Mouse (Mus musculus) liver, adult 2 months (tissue): ENCODE measurements around the gene Tmem39b. TPM values are rescaled to one million over a fixed set of nuclear protein-coding genes. Genes with fewer than 3 reads are reported as not detected.
A peak's percentile ranks its signal among the peaks of the same experiment; 100 is the strongest.

Experiments used
- DNase-seq: peaks from one replicate; pipeline ENCODE4 v3.0.0-alpha.2; 2011; ENCODE audit warnings: low read depth, low spot score; ENCODE audit errors: extremely low read depth
- H3K27ac ChIP-seq: fragments of 200-500 bp; replicated peaks from 2 replicates; pipeline ENCODE4 v1.5.1; 2012; ENCODE audit warnings: low read depth, mild to moderate bottlenecking, control low read depth, inconsistent platforms, low read length; ENCODE audit not compliant: insufficient read depth
- H3K27me3 ChIP-seq: fragments of 200-500 bp; 2 replicates; pipeline ENCODE4 v1.6.1; 2012; ENCODE audit warnings: mild to moderate bottlenecking, moderate library complexity, low read length, inconsistent platforms; ENCODE audit not compliant: control insufficient read depth, insufficient read depth
- H3K36me3 ChIP-seq: fragments of 200-500 bp; 2 replicates; pipeline ENCODE4 v1.6.1; 2012; ENCODE audit warnings: low read length, inconsistent platforms; ENCODE audit not compliant: control insufficient read depth, insufficient read depth
- H3K4me1 ChIP-seq: fragments of 200-500 bp; 2 replicates; pipeline ENCODE4 v1.6.1; 2011; ENCODE audit warnings: low read length; ENCODE audit not compliant: control insufficient read depth, insufficient read depth
- H3K4me3 ChIP-seq: fragments of 200-500 bp; 2 replicates; pipeline ENCODE4 v1.5.1; 2011; ENCODE audit warnings: low read depth, mild to moderate bottlenecking, control low read depth, low read length, moderate library complexity; ENCODE audit not compliant: insufficient read depth
- H3K79me2 ChIP-seq: fragments of 200-500 bp; 2 replicates; pipeline ENCODE4 v1.6.1; 2012; ENCODE audit warnings: inconsistent platforms, mild to moderate bottlenecking, low read length, moderate library complexity; ENCODE audit not compliant: control insufficient read depth, insufficient read depth
- H3K9ac ChIP-seq: fragments of 200-500 bp; 2 replicates; pipeline ENCODE4 v1.6.1; 2012; ENCODE audit warnings: low read depth, mild to moderate bottlenecking, control low read depth, inconsistent platforms, low read length
- CTCF ChIP-seq: fragments of 200-500 bp; IDR thresholded peaks from 2 replicates; pipeline ENCODE4 v1.5.1; 2011; ENCODE audit warnings: low read depth, low read length, control low read depth
- POLR2A ChIP-seq: fragments of 200-500 bp; IDR thresholded peaks from 2 replicates; pipeline ENCODE4 v1.6.1; 2011; ENCODE audit warnings: low read length, control low read depth; ENCODE audit not compliant: insufficient read depth; ENCODE audit errors: extremely low read depth
- WGBS: fragments of 180-500 bp; shearing (Covaris S2); methylation state at CpG from one replicate; pipeline ENCODE4 v1.1.7; 2018; 5-methylcytosine and 5-hydroxymethylcytosine counted together
- polyA plus RNA-seq: library from polyadenylated mRNA; depleted of rRNA; stranded (reverse); fragments of >200 nt; gene quantifications from 2 replicates; pipeline ENCODE4 v1.2.3, GENCODE M21; 2012
- total RNA-seq: library from RNA; depleted of rRNA; stranded (reverse); fragments of >200 nt; gene quantifications from 2 replicates; pipeline ENCODE4 v1.2.3, GENCODE M21; 2014

Tmem39b gene
- total and polyA plus RNA-seq, 2 experiments: 1.5 to 15.6 TPM

DNA sequence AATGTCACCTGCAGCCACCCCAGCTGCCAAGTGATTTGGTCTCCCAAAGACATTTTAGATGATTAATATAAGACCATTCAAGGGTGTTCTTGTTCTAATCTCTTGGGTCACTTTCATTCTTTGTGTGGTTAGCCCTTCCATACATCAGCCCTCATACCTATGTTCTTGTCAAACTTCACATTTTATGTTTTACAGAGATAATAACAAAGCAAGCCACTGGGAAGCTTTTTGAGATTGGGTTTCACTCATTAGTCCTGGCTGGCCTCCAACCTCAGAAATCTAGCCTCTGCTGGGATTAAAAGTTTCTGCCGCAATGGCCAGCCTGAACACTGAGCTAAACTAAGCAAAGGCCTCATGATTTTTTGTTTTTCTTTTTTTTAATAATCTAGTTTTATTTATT, 3.6 kb upstream of the Tmem39b start:
- Histone ChIP-seq H3K27me3 (no peaks in the 10 kb centered on the region), H3K9ac (no peak overlapping the region), H3K27ac (no peak overlapping the region), H3K36me3 (peaks cover 2% of the 10 kb centered on the region; the same call in 1 of the 2 replicates), H3K4me1 (no peaks in the 10 kb centered on the region; the same call in 1 of the 2 replicates), H3K4me3 (no peak overlapping the region), H3K79me2 (no peaks in the 10 kb centered on the region)
- no peak for DNase-seq
- TF ChIP-seq CTCF: no peak
- no peak for TF ChIP-seq POLR2A
- 75% methylated on average over 1 of the region's 1 CpGs for WGBS

DNA sequence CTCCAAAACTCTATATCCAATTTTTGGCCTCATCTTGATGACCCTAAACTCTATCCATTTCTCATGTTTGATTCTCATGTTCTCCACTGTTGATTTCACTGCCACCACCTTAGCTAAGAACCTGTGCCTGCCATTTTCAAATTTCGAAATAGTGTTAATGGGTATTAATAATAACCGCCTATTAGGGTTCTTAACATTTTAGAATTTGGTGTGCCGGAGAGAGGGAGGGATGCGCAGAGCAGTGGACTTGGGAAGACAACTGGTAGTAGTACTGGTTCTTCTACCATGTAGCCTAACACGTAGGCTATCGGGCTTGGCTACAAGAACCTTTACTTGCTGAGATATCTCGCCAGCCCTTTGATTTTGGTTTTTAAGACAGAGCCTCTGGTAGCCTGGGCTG, 553 bp upstream of the Tmem39b start:
- H3K27ac ChIP-seq: no peak overlapping the region

DNA sequence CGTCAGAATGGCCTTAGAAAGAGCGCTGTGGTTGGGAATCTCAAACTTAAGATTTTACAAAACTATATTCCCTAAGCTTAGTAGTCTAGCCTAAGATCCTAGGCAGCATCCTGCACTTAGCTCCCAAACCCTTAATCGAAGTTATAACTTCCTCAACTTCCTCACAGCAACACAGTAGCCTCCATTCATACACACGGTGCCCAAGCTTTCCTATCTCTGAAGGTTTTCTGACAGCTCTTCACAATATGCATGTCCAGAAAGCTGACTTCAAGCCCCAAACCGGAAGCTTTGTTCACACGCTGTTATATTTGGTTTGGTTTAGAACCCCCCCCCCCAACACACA, 852 bp downstream of the Tmem39b start:
- H3K4me3 ChIP-seq: peak overlapping the region; percentile 98; the same call in 1 of the 2 replicates
- no peak overlapping the region for H3K27ac ChIP-seq
- no peaks in the 10 kb centered on the region for H3K27me3 ChIP-seq
- no peaks in the 10 kb centered on the region; the same call in 1 of the 2 replicates for H3K4me1 ChIP-seq
- peak overlapping the region; percentile 96; the same call in 1 of the 2 replicates for H3K9ac ChIP-seq
- no peaks in the 10 kb centered on the region for H3K79me2 ChIP-seq
- peaks cover 2% of the 10 kb centered on the region; the same call in 1 of the 2 replicates for H3K36me3 ChIP-seq
- no peak for DNase-seq
- TF ChIP-seq CTCF (no peak), POLR2A (no peak)
- 27% methylated on average over 6 of the region's 6 CpGs for WGBS

More for the DNA sequence above, 553 bp upstream of the Tmem39b start:
- 78% methylated on average over 7 of the region's 7 CpGs for WGBS
- Histone ChIP-seq H3K9ac (no peak overlapping the region), H3K4me3 (no peak overlapping the region), H3K27me3 (no peaks in the 10 kb centered on the region), H3K36me3 (no peaks in the 10 kb centered on the region; the same call in 1 of the 2 replicates), H3K79me2 (no peaks in the 10 kb centered on the region), H3K4me1 (no peaks in the 10 kb centered on the region; the same call in 1 of the 2 replicates)
- no peak for TF ChIP-seq CTCF
- no peak for TF ChIP-seq POLR2A
- DNase-seq: no peak

DNA sequence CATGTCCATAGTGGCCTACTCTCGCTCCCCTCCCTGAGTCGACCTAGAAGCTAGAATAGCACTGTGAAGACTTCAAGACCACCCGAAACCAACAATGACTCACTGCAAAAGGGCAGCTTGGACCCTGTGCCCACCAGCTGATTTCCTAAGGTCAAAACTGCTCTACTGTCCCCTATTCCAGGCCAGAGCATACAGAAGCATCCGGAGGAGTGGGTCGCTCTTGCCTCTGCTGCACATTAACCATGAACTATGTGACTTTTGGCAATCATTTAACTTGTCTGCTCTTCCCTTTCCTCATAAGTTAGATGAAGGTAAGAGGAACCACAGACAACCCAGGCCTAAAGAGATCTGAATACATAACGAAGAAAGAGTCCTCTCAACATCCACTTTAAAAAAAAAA, 12.1 kb downstream of the Tmem39b start:
- peaks cover 17% of the 10 kb centered on the region for H3K36me3 ChIP-seq
- H3K79me2 ChIP-seq: no peaks in the 10 kb centered on the region
- no peak for DNase-seq
- H3K27me3 ChIP-seq: no peaks in the 10 kb centered on the region
- WGBS: 92% methylated on average over 6 of the region's 6 CpGs
- H3K27ac ChIP-seq: no peak overlapping the region
- no peak overlapping the region for H3K4me3 ChIP-seq
- no peaks in the 10 kb centered on the region for H3K4me1 ChIP-seq
- TF ChIP-seq CTCF (no peak), POLR2A (no peak)
- H3K9ac ChIP-seq: no peak overlapping the region

DNA sequence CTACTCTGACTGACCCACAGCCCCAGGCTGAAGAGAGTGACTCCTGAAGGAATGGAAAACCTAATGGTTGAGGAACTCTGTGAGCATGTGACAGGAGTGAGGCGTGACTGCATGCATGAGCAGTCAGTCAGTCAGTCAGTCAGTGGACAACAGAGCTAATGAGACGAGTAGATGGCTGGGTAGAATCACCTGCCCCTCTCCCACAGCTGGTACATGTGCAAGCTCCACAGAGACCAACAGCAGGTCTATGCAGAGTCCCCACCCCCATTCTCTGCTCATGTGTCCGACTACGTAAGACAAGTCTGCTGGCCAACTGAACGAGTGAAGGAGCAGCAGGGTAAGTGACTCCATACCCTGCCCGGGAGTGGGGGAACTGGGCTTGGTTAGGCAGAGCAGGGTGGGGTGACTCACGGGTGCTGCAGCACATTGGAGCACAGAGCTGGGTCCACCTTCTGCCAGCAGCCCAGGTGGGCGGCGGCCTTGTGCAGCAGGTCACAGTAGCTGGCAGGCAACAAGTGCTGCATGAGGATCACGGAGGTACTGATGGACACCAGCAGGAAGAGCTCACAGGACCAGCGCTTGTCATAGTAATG, 12.6 kb downstream of the Tmem39b start:
- no peaks in the 10 kb centered on the region for H3K79me2 ChIP-seq
- no peak overlapping the region for H3K27ac ChIP-seq
- no peaks in the 10 kb centered on the region for H3K27me3 ChIP-seq
- H3K4me1 ChIP-seq: no peaks in the 10 kb centered on the region
- DNase-seq: no peak
- H3K36me3 ChIP-seq: peaks cover 17% of the 10 kb centered on the region
- H3K9ac ChIP-seq: no peak overlapping the region
- TF ChIP-seq POLR2A (no peak), CTCF (no peak)
- 92% methylated on average over 11 of the region's 11 CpGs for WGBS
- no peak overlapping the region for H3K4me3 ChIP-seq

DNA sequence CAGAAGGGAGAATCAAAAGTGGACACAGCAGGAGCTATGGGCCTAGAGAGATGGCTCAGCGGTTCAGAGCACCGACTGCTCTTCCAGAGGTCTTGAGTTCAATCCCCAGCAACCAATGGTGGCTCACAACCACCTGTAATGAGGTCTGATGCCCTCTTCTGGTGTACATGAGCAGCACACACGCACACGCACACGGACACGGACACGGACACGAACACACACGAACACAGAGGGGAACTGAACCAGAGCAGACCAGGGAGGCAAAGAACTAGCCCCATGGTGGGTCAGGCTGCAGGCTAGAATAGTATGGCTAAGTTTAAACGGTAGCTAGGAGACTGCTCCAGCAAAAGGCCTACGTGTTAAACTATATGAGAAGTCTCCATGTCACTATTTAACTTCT, 14.8 kb downstream of the Tmem39b start:
- Histone ChIP-seq H3K27me3 (no peaks in the 10 kb centered on the region), H3K4me1 (no peaks in the 10 kb centered on the region), H3K9ac (no peak overlapping the region), H3K27ac (no peak overlapping the region), H3K4me3 (no peak overlapping the region), H3K36me3 (peaks cover 15% of the 10 kb centered on the region), H3K79me2 (no peaks in the 10 kb centered on the region)
- WGBS: 96% methylated on average over 11 of the region's 11 CpGs
- no peak for DNase-seq
- TF ChIP-seq CTCF (0 out of 2 replicates have a peak, but pooled peaks have one; percentile 3), POLR2A (no peak)
